In the genomic region with DNA sequence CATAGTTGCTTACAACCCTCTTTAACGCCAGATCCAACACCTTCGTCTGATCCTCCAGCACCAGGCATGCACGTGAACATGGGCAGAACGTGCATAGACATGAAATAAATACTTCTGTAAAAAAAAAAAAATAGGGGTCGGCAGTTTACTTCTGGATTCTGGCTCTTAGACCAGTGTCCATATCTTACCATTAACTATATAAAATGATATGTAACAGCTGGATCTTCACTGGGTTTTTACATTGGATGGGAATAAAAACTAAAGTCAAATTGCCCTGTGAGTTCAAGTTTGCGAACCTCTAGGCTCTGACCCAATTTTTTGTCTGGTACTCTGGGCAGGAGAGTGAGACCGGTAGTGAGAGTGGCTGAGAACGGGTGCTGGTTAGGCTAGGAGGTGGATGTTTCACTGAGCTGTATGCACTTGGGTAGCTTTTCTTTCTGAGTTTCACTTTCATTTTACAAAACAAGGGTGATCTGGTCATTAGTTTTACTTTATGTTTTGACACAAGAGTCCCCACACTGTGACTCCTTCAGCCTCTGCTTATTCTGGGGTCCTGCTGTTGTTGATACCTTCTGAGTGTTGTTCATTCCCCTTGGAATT, we compare ENCODE assay signal across 2 mouse cellular contexts.
TF ChIP-seq lines count a peak whose summit lies in the region.

No protein-coding gene starts in this region.

TF ChIP-seq in C2C12, 6 proteins besides CTCF, POLR2A, EP300 and RAD21:
- TF ChIP-seq MYOD1 (IDR thresholded peaks at IDR 0.05; ENCODE audit: control insufficient read depth, insufficient read length, low read depth), result no peak
- TF ChIP-seq USF1 (IDR thresholded peaks at IDR 0.05; ENCODE audit: low read depth), result no peak
- TF ChIP-seq MAX (IDR thresholded peaks at IDR 0.05), result no peak
- no peak for TF ChIP-seq FOSL1 (IDR thresholded peaks at IDR 0.05; ENCODE audit: insufficient read depth, low read length, poor library complexity, severe bottlenecking)
- TF ChIP-seq CEBPB (IDR thresholded peaks at IDR 0.05; ENCODE audit: low read depth), result no peak
- TF ChIP-seq MYOG (IDR thresholded peaks at IDR 0.05; ENCODE audit: control insufficient read depth, extremely low read depth, insufficient read length), result no peak

TF ChIP-seq in MEL, 35 proteins besides CTCF, POLR2A, EP300 and RAD21:
- TF ChIP-seq NELFE (IDR thresholded peaks at IDR 0.05; ENCODE audit: low read depth, low read length), result no peak; the same call in 1 of the 2 replicates
- TF ChIP-seq ZNF384 (IDR thresholded peaks at IDR 0.05; ENCODE audit: low read depth, low read length), result peak; percentile 42
- TF ChIP-seq ETS1 (IDR thresholded peaks at IDR 0.05; ENCODE audit: low read depth, low read length), result peak; percentile 52
- TF ChIP-seq USF2 (IDR thresholded peaks at IDR 0.05; ENCODE audit: borderline replicate concordance in 1 of 2, insufficient read depth in 1 of 2, low read depth in 1 of 2, low read length in 2 of 2), result no peak
- 0 out of 2 replicates have a peak, but pooled peaks have one; percentile 26 for TF ChIP-seq ZMIZ1 (IDR thresholded peaks at IDR 0.05; ENCODE audit: low read depth, low read length)
- peak; percentile 12 for TF ChIP-seq SIN3A (IDR thresholded peaks at IDR 0.05; ENCODE audit: low read length)
TF ChIP-seq in MEL: peak in this region for 4.
